Mouse (Mus musculus) lung, adult 2 months (tissue): ENCODE data around the gene Kmt2d.

Source experiments
- CTCF ChIP-seq: fragments of 200-500 bp; IDR thresholded peaks from 2 replicates; pipeline ENCODE4 v1.5.1; 2011; ENCODE audit warnings: mild to moderate bottlenecking, low read length, control low read depth; ENCODE audit not compliant: insufficient read depth
- POLR2A ChIP-seq: fragments of 200-500 bp; IDR thresholded peaks from 2 replicates; pipeline ENCODE4 v1.6.1; 2011; ENCODE audit warnings: low read depth, mild to moderate bottlenecking, control low read depth, low read length, borderline replicate concordance; ENCODE audit errors: extremely low read depth

- TF ChIP-seq POLR2A, result no peak
- TF ChIP-seq CTCF, result no peak
Measured at GRCm38 (mm10) chr15:98851229-98851818, 19.7 kb downstream of the Kmt2d start.
